Mouse (Mus musculus): ENCODE data around the gene Ppp1r9a. TPM values are rescaled to one million over a fixed set of nuclear protein-coding genes. Genes with fewer than 3 reads are reported as not detected.

The Ppp1r9a gene
- polyA plus RNA-seq, 1 experiment: 38.1 TPM

- Histone ChIP-seq H3K27me3 (ENCODE audit: control insufficient read depth, insufficient read depth, low read length, poor library complexity, severe bottlenecking) (no peaks in the 10 kb centered on the region), H3K36me3 (ENCODE audit: control insufficient read depth, insufficient read depth, low read length, poor library complexity, severe bottlenecking) (no peaks in the 10 kb centered on the region; the same call in 1 of the 2 replicates), H3K4me1 (ENCODE audit: control insufficient read depth, insufficient read depth, low read length) (no peaks in the 10 kb centered on the region), H3K9ac (ENCODE audit: low read depth, poor library complexity, severe bottlenecking) (no peak overlapping the region), H3K4me3 (ENCODE audit: low read depth, low read length) (no peak overlapping the region), H3K9me3 (replicated peaks; ENCODE audit: control insufficient read depth, insufficient read depth, low read length, poor library complexity, severe bottlenecking) (no peaks in the 10 kb centered on the region), H3K27ac (ENCODE audit: insufficient read depth, low read length) (no peak overlapping the region)
- TF ChIP-seq POLR2A (IDR thresholded peaks at IDR 0.05; ENCODE audit: insufficient read depth, low read length): no peak
- no peak for TF ChIP-seq CTCF (IDR thresholded peaks at IDR 0.05; ENCODE audit: low read depth, low read length)
- no peak for TF ChIP-seq EP300 (IDR thresholded peaks at IDR 0.05; ENCODE audit: insufficient read depth, low read depth, low read length)
Observed at GRCm38 (mm10) chr6:5075680-5076079, 173.0 kb downstream of the Ppp1r9a start.

GRCm38 (mm10) chr6:5078009-5078408, 175.3 kb downstream of the Ppp1r9a start:
- no peak overlapping the region for H3K4me3 ChIP-seq (ENCODE audit: low read depth, low read length)
- H3K36me3 ChIP-seq (ENCODE audit: control insufficient read depth, insufficient read depth, low read length, poor library complexity, severe bottlenecking): no peaks in the 10 kb centered on the region; the same call in 1 of the 2 replicates
- H3K9me3 ChIP-seq (replicated peaks; ENCODE audit: control insufficient read depth, insufficient read depth, low read length, poor library complexity, severe bottlenecking): no peaks in the 10 kb centered on the region
- H3K27ac ChIP-seq (ENCODE audit: insufficient read depth, low read length): no peak overlapping the region
- TF ChIP-seq EP300 (IDR thresholded peaks at IDR 0.05; ENCODE audit: insufficient read depth, low read depth, low read length) (no peak), CTCF (IDR thresholded peaks at IDR 0.05; ENCODE audit: low read depth, low read length) (no peak), POLR2A (IDR thresholded peaks at IDR 0.05; ENCODE audit: insufficient read depth, low read length) (no peak)
- no peak overlapping the region for H3K9ac ChIP-seq (ENCODE audit: low read depth, poor library complexity, severe bottlenecking)
- no peaks in the 10 kb centered on the region for H3K4me1 ChIP-seq (ENCODE audit: control insufficient read depth, insufficient read depth, low read length)
- no peaks in the 10 kb centered on the region for H3K27me3 ChIP-seq (ENCODE audit: control insufficient read depth, insufficient read depth, low read length, poor library complexity, severe bottlenecking)

GRCm38 (mm10) chr6:5079108-5079507, 176.4 kb downstream of the Ppp1r9a start:
- Histone ChIP-seq H3K4me3 (ENCODE audit: low read depth, low read length) (no peak overlapping the region), H3K27ac (ENCODE audit: insufficient read depth, low read length) (no peak overlapping the region), H3K36me3 (ENCODE audit: control insufficient read depth, insufficient read depth, low read length, poor library complexity, severe bottlenecking) (no peaks in the 10 kb centered on the region; the same call in 1 of the 2 replicates), H3K9ac (ENCODE audit: low read depth, poor library complexity, severe bottlenecking) (no peak overlapping the region), H3K27me3 (ENCODE audit: control insufficient read depth, insufficient read depth, low read length, poor library complexity, severe bottlenecking) (no peaks in the 10 kb centered on the region), H3K4me1 (ENCODE audit: control insufficient read depth, insufficient read depth, low read length) (no peaks in the 10 kb centered on the region), H3K9me3 (replicated peaks; ENCODE audit: control insufficient read depth, insufficient read depth, low read length, poor library complexity, severe bottlenecking) (no peaks in the 10 kb centered on the region)
- TF ChIP-seq EP300 (IDR thresholded peaks at IDR 0.05; ENCODE audit: insufficient read depth, low read depth, low read length) (no peak), POLR2A (IDR thresholded peaks at IDR 0.05; ENCODE audit: insufficient read depth, low read length) (no peak), CTCF (IDR thresholded peaks at IDR 0.05; ENCODE audit: low read depth, low read length) (no peak)

- Histone ChIP-seq H3K9ac (ENCODE audit: low read depth, poor library complexity, severe bottlenecking) (no peak overlapping the region), H3K36me3 (ENCODE audit: control insufficient read depth, insufficient read depth, low read length, poor library complexity, severe bottlenecking) (no peaks in the 10 kb centered on the region; the same call in 1 of the 2 replicates), H3K4me3 (ENCODE audit: low read depth, low read length) (no peak overlapping the region), H3K4me1 (ENCODE audit: control insufficient read depth, insufficient read depth, low read length) (no peaks in the 10 kb centered on the region), H3K27ac (ENCODE audit: insufficient read depth, low read length) (no peak overlapping the region), H3K9me3 (replicated peaks; ENCODE audit: control insufficient read depth, insufficient read depth, low read length, poor library complexity, severe bottlenecking) (no peaks in the 10 kb centered on the region), H3K27me3 (ENCODE audit: control insufficient read depth, insufficient read depth, low read length, poor library complexity, severe bottlenecking) (no peaks in the 10 kb centered on the region)
- TF ChIP-seq POLR2A (IDR thresholded peaks at IDR 0.05; ENCODE audit: insufficient read depth, low read length) (no peak), EP300 (IDR thresholded peaks at IDR 0.05; ENCODE audit: insufficient read depth, low read depth, low read length) (no peak), CTCF (IDR thresholded peaks at IDR 0.05; ENCODE audit: low read depth, low read length) (no peak)
Observed at GRCm38 (mm10) chr6:5080094-5080493, 177.4 kb downstream of the Ppp1r9a start.

- Histone ChIP-seq H3K9me3 (replicated peaks; ENCODE audit: control insufficient read depth, insufficient read depth, low read length, poor library complexity, severe bottlenecking) (no peaks in the 10 kb centered on the region), H3K4me3 (ENCODE audit: low read depth, low read length) (no peak overlapping the region), H3K27me3 (ENCODE audit: control insufficient read depth, insufficient read depth, low read length, poor library complexity, severe bottlenecking) (no peaks in the 10 kb centered on the region), H3K36me3 (ENCODE audit: control insufficient read depth, insufficient read depth, low read length, poor library complexity, severe bottlenecking) (no peaks in the 10 kb centered on the region; the same call in 1 of the 2 replicates), H3K27ac (ENCODE audit: insufficient read depth, low read length) (no peak overlapping the region), H3K4me1 (ENCODE audit: control insufficient read depth, insufficient read depth, low read length) (no peaks in the 10 kb centered on the region), H3K9ac (ENCODE audit: low read depth, poor library complexity, severe bottlenecking) (no peak overlapping the region)
- no peak for TF ChIP-seq EP300 (IDR thresholded peaks at IDR 0.05; ENCODE audit: insufficient read depth, low read depth, low read length)
- TF ChIP-seq CTCF (IDR thresholded peaks at IDR 0.05; ENCODE audit: low read depth, low read length): no peak
- TF ChIP-seq POLR2A (IDR thresholded peaks at IDR 0.05; ENCODE audit: insufficient read depth, low read length): no peak
Observed at GRCm38 (mm10) chr6:5080496-5080895, 177.8 kb downstream of the Ppp1r9a start.

GRCm38 (mm10) chr6:5081099-5081498, 178.4 kb downstream of the Ppp1r9a start:
- no peaks in the 10 kb centered on the region for H3K4me1 ChIP-seq (ENCODE audit: control insufficient read depth, insufficient read depth, low read length)

More at GRCm38 (mm10) chr6:5081099-5081498, 178.4 kb downstream of the Ppp1r9a start:
- Histone ChIP-seq H3K27ac (ENCODE audit: insufficient read depth, low read length) (no peak overlapping the region), H3K36me3 (ENCODE audit: control insufficient read depth, insufficient read depth, low read length, poor library complexity, severe bottlenecking) (no peaks in the 10 kb centered on the region; the same call in 1 of the 2 replicates), H3K9me3 (replicated peaks; ENCODE audit: control insufficient read depth, insufficient read depth, low read length, poor library complexity, severe bottlenecking) (no peaks in the 10 kb centered on the region), H3K27me3 (ENCODE audit: control insufficient read depth, insufficient read depth, low read length, poor library complexity, severe bottlenecking) (no peaks in the 10 kb centered on the region), H3K9ac (ENCODE audit: low read depth, poor library complexity, severe bottlenecking) (no peak overlapping the region), H3K4me3 (ENCODE audit: low read depth, low read length) (no peak overlapping the region)
- TF ChIP-seq POLR2A (IDR thresholded peaks at IDR 0.05; ENCODE audit: insufficient read depth, low read length): no peak
- TF ChIP-seq CTCF (IDR thresholded peaks at IDR 0.05; ENCODE audit: low read depth, low read length): no peak
- no peak for TF ChIP-seq EP300 (IDR thresholded peaks at IDR 0.05; ENCODE audit: insufficient read depth, low read depth, low read length)

Data from ES-Bruce4 (cell line).